Mouse (Mus musculus) lung, adult 2 months (tissue): ENCODE measurements at regions not wholly inside any gene's neighbourhood (a gene's known extent, or its start where the extent isn't known, plus 50 kb on each side); places are given as distances from the start of the nearest gene placed in this dataset.

Experiments used
- CTCF ChIP-seq: fragments of 200-500 bp; IDR thresholded peaks from 2 replicates; pipeline ENCODE4 v1.5.1; 2011; ENCODE audit warnings: mild to moderate bottlenecking, low read length, control low read depth; ENCODE audit not compliant: insufficient read depth
- POLR2A ChIP-seq: fragments of 200-500 bp; IDR thresholded peaks from 2 replicates; pipeline ENCODE4 v1.6.1; 2011; ENCODE audit warnings: low read depth, mild to moderate bottlenecking, control low read depth, low read length, borderline replicate concordance; ENCODE audit errors: extremely low read depth

- TF ChIP-seq POLR2A (no peak), CTCF (no peak)
These were observed 112.5 kb upstream of the Slco3a1 start for GRCm38 (mm10) chr7:74667106-74667505.
